Mouse (Mus musculus) megakaryocyte, embryonic 14.5 days (primary cell): ENCODE measurements around the gene Gm20662. TPM values are rescaled to one million over a fixed set of nuclear protein-coding genes. Genes with fewer than 3 reads are reported as not detected.

ENCODE experiments used
- H3K27me3 ChIP-seq: replicated peaks from 2 replicates; pipeline ENCODE3; 2012; ENCODE audit warnings: inconsistent platforms
- H3K36me3 ChIP-seq: replicated peaks from 2 replicates; pipeline ENCODE3; 2012; ENCODE audit warnings: low read length, inconsistent platforms, mixed read lengths
- H3K4me1 ChIP-seq: 2 replicates; pipeline ENCODE4 v1.6.1; 2012; ENCODE audit warnings: inconsistent platforms
- H3K4me3 ChIP-seq: replicated peaks from 2 replicates; pipeline ENCODE3; 2012; ENCODE audit warnings: moderate library complexity, mild to moderate bottlenecking, inconsistent platforms
- H3K9me3 ChIP-seq: 2 replicates; pipeline ENCODE4 v1.6.1; 2012; ENCODE audit warnings: inconsistent platforms
- FLI1 ChIP-seq: IDR thresholded peaks from 2 replicates; pipeline ENCODE4 v1.6.1; 2012; ENCODE audit warnings: low read length, inconsistent platforms, mixed read lengths
- GATA1 ChIP-seq: IDR thresholded peaks from 3 replicates; pipeline ENCODE4 v1.6.1; 2012; ENCODE audit warnings: mixed read lengths, low read length, inconsistent platforms, borderline replicate concordance
- polyA plus RNA-seq: library from polyadenylated mRNA; stranded (reverse); fragments of >175 nt; gene quantifications from 2 replicates; pipeline ENCODE4 v1.2.3, GENCODE M21; 2012; ENCODE audit warnings: low replicate concordance; ENCODE audit not compliant: insufficient read depth

Gm20662 gene
- polyA plus RNA-seq, 1 experiment, result 3.2 TPM

DNA sequence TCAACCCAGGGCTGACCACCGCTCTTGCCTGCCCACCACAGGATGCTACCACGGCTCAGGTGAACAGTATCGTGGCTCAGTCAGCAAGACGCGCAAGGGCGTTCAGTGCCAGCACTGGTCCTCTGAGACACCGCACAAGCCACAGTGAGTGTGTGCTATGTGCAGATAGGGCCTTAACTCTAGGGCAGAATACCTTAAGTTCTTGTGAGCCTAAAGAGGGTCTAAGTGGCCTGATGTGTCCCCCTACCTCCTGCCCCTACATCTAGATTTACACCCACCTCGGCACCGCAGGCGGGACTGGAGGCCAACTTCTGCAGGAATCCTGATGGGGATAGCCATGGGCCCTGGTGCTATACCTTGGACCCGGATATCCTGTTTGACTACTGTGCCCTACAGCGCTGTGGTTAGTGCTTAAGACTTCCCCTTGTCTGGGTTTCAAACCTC lies 86.9 kb downstream of the Gm20662 start, which contains the start of gene Rnf123:
Gene Rnf123, minus strand, starts transcription at position 359 of the 444 bp plus-strand sequence.
- H3K4me3 ChIP-seq, result peak within 1 kb of the TSS; percentile 21
- TF ChIP-seq FLI1 (no peak), GATA1 (no peak)
- peaks cover 60% of the 10 kb centered on the region for H3K4me1 ChIP-seq
- no peaks in the 10 kb centered on the region for H3K9me3 ChIP-seq
- no peaks in the 10 kb centered on the region for H3K27me3 ChIP-seq
- H3K36me3 ChIP-seq, result peaks cover 50% of the 10 kb centered on the region

- TF ChIP-seq GATA1 (no peak), FLI1 (no peak)
- Histone ChIP-seq H3K9me3 (no peaks in the 10 kb centered on the region), H3K36me3 (peaks cover 55% of the 10 kb centered on the region), H3K4me1 (peaks cover 58% of the 10 kb centered on the region), H3K27me3 (no peaks in the 10 kb centered on the region), H3K4me3 (no peak overlapping the region)
These were observed 87.4 kb downstream of the Gm20662 start for GRCm38 (mm10) chr9:108083561-108083960.

- Histone ChIP-seq H3K9me3 (no peaks in the 10 kb centered on the region), H3K36me3 (peaks cover 72% of the 10 kb centered on the region), H3K27me3 (no peaks in the 10 kb centered on the region), H3K4me1 (peaks cover 42% of the 10 kb centered on the region), H3K4me3 (no peak overlapping the region)
- TF ChIP-seq FLI1 (no peak), GATA1 (no peak)
These were observed 89.1 kb downstream of the Gm20662 start for GRCm38 (mm10) chr9:108085261-108085660.

DNA sequence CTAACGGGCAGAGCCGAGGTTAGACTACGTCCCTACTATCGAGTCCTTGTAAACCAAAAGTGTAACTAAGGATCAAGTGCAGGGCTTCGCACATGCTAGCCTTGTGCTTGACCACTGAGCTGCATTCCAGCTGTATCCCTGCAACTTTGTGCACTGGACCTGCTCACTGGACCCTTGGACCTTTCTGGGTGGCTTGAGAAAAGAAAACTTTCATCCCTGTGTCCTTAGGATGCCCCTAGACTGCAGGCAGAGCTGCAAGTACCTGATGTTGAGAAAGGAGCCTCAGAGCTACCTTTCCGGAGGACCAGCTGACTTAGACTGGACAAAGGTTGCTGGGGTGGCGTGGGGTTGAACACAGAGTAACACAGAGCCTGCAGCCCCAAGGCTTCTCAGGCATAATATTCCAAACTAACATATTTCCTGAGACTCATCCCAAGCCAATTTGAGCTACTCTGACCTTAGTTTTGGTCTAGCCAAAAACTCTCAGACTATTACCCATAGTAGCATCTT lies 94.5 kb downstream of the Gm20662 start:
- no peaks in the 10 kb centered on the region for H3K9me3 ChIP-seq

DNA sequence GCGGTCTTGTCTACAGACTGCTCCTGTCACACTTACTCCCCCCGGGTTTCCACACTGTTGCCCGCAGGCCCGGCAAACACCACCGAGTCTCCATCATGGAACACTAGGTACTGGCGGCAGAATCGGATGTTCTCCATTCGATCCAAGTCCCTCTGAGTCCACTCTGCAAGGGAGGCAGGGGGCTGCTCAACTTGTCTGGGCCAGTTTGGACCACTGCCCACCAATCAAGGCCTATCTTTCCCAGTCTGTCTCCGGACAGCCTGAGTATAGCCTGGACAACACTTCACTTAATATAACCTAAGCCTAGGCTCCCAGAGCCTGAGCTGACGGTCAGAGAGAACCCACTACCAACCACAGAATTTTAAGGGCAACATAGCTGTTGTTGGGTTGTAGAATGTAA lies 97.4 kb downstream of the Gm20662 start:
- Histone ChIP-seq H3K27me3 (peaks cover 2% of the 10 kb centered on the region), H3K9me3 (no peaks in the 10 kb centered on the region), H3K4me1 (peaks cover 30% of the 10 kb centered on the region), H3K4me3 (peak overlapping the region; percentile 98), H3K36me3 (peaks cover 49% of the 10 kb centered on the region)
- TF ChIP-seq GATA1, result no peak
- TF ChIP-seq FLI1, result no peak

More for the DNA sequence above, 94.5 kb downstream of the Gm20662 start:
- Histone ChIP-seq H3K4me3 (no peak overlapping the region), H3K4me1 (peaks cover 32% of the 10 kb centered on the region), H3K36me3 (peaks cover 78% of the 10 kb centered on the region), H3K27me3 (no peaks in the 10 kb centered on the region)
- TF ChIP-seq FLI1 (no peak), GATA1 (no peak)

DNA sequence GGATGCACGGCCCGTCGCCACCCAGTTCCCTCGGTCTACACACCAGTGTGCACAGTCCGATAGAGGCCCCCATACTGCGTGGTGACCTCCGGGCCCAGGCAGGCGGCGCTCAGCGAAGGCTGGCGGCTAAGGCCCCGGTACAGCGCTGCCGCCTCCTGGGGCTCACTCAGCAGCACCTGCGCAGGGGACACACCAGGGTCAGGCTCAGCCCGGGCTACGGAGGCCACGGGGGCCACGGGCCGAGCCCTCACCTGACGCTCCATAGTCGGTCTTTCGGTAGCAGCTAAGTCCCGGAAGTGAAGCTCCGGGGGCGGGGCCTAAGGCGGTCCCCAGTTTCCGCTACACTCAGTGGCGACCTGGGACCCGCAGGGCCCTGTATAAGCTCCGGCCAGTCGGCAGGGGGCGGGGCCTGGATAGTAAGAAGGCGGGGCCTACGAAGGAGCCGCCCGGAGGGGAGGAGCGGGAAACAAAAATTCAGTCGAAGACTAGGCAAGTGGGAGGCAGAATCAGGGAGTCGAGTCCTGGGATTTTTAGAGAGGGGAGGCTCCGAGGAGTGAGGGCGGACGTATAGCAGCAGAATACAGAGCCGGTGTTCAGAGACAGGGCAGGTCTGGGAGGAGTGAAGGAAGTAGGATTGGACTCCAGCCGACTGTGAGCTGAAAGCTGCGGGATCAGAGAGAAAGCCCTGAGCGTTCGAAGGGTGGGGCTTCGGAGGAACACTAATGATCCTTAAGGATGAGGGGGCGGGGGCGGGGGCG lies 98.2 kb downstream of the Gm20662 start, which contains the start of gene Apeh:
Gene Apeh, minus strand, starts transcription at position 423 of the 758 bp plus-strand sequence.
- Histone ChIP-seq H3K36me3 (peaks cover 41% of the 10 kb centered on the region), H3K9me3 (no peaks in the 10 kb centered on the region), H3K4me1 (peaks cover 30% of the 10 kb centered on the region), H3K27me3 (peaks cover 2% of the 10 kb centered on the region), H3K4me3 (peak within 1 kb of the TSS; percentile 98)
- TF ChIP-seq GATA1 (no peak), FLI1 (peak; percentile 40; the same call in 1 of the 2 replicates)

Other genes with a start within 250 kb of the Gm20662 start
- gene Rbm5, start 225.4 kb upstream of the Gm20662 start, polyA plus RNA-seq, result 3.9 and 7.6 TPM in 2 replicates
- gene Rbm6, start 123.1 kb upstream of the Gm20662 start, polyA plus RNA-seq, result 12.7 and 14.7 TPM in 2 replicates
- 19.6 and 23.6 TPM in 2 replicates for gene Mon1a, start 108.2 kb upstream of the Gm20662 start, polyA plus RNA-seq
- 0.23 TPM in 1 of 2 replicates, not detected in the other for gene Mst1r, start 89.5 kb upstream of the Gm20662 start, polyA plus RNA-seq
- gene Actl11, start 67.9 kb upstream of the Gm20662 start, polyA plus RNA-seq, result not detected in 2 replicates
- gene Camkv, start 60.7 kb upstream of the Gm20662 start, polyA plus RNA-seq, result not detected in 2 replicates
- gene Traip, start 46.2 kb upstream of the Gm20662 start, polyA plus RNA-seq, result 1.0 and 1.2 TPM in 2 replicates
- 78.9 and 91.5 TPM in 2 replicates for gene Uba7, start 20.8 kb upstream of the Gm20662 start, polyA plus RNA-seq
- gene Gm20661, start 13.3 kb upstream of the Gm20662 start, polyA plus RNA-seq, result 2.7 TPM in 1 of 2 replicates, not detected in the other
- gene Inka1, start 10.5 kb upstream of the Gm20662 start, polyA plus RNA-seq, result 270 and 880 TPM in 2 replicates
- 9.9 and 23.4 TPM in 2 replicates for gene Cdhr4, start 3.9 kb upstream of the Gm20662 start, polyA plus RNA-seq
- 26.3 and 26.7 TPM in 2 replicates for gene Ip6k1, start 6.2 kb downstream of the Gm20662 start, polyA plus RNA-seq
- 2.6 and 30.7 TPM in 2 replicates for gene Gmppb, start 52.9 kb downstream of the Gm20662 start, polyA plus RNA-seq
- gene Amigo3, start 56.8 kb downstream of the Gm20662 start, polyA plus RNA-seq, result 0.65 and 1.0 TPM in 2 replicates
- gene Mst1, start 84.1 kb downstream of the Gm20662 start, polyA plus RNA-seq, result 0.17 TPM in 1 of 2 replicates, not detected in the other
- 51.9 and 73.7 TPM in 2 replicates for gene Rnf123, start 87.0 kb downstream of the Gm20662 start, polyA plus RNA-seq
- 13.0 and 26.5 TPM in 2 replicates for gene Apeh, start 98.3 kb downstream of the Gm20662 start, polyA plus RNA-seq
- gene Bsn, start 194.0 kb downstream of the Gm20662 start, polyA plus RNA-seq, result 0.26 and 0.83 TPM in 2 replicates